ENCODE assay signal across 8 mouse cellular contexts in the genomic region with DNA sequence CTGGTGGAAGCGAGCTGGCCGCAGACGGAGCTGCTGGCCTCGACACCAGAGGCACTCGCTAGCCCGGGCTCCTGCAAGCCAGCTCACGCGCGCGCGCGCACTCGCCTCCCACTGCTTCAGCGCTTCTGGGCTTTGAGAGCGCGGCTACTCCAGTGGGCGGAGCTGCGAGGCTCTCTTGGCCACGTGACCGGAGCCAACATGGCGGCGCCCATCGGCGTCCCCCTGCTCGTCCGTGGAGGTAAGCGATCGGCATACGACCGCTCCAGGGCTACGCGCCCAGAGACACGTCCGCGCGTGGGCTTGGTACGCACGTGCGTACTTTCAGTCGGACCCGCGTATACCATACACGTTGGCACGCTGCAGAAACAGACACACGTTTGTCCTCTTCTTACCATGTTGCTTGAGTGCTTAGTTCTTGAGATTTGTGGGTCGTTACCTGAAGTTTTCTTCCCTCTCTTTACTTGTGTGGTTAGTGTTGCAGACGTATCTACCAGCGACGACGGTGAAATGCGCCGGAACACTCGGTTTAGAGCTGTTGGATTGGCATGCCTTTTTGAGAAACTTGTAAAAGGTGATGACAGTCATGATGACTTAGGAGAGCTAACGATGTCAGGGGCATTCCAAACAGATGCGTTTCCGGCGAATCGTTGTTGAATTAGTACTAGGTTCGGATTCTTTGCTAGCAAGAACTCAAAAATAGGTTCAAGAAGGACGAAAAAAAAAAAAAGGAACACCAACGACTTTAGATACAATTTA. TPM values are rescaled to one million over a fixed set of nuclear protein-coding genes. Genes with fewer than 3 reads are reported as not detected.
A peak's percentile ranks its signal among the peaks of the same experiment; 100 is the strongest.
DNase-seq lines count a peak whose midpoint lies in the region; ATAC-seq lines count a peak whose summit lies in the region.

A gene (plus strand): TSS at position 116 of the 756 bp plus-strand sequence.

- ATAC-seq in forebrain, embryonic 14.5 days: peak; percentile 97
- ATAC-seq in neural tube, embryonic 15.5 days (ENCODE audit: low FRiP score): peak; percentile 99

- H3K4me1 ChIP-seq in forebrain, embryonic 14.5 days (ENCODE audit: control insufficient read depth, insufficient read depth, low read length): peaks cover 9% of the 10 kb centered on the region; the same call in 1 of the 2 replicates
- peaks cover 11% of the 10 kb centered on the region for H3K4me1 ChIP-seq in neural tube, embryonic 15.5 days

- H3K27me3 ChIP-seq in forebrain, embryonic 14.5 days (replicated peaks; ENCODE audit: control insufficient read depth, insufficient read depth, low read length): no peaks in the 10 kb centered on the region
- peaks cover 3% of the 10 kb centered on the region; the same call in 1 of the 2 replicates for H3K27me3 ChIP-seq in neural tube, embryonic 15.5 days (replicated peaks)

- peak within 1 kb of the TSS; percentile 64 for H3K9ac ChIP-seq in forebrain, embryonic 14.5 days (ENCODE audit: low read length)
- H3K9ac ChIP-seq in neural tube, embryonic 15.5 days (replicated peaks): peak within 1 kb of the TSS; percentile 44

- under 1% methylated on average over 61 of the region's 61 CpGs for WGBS in forebrain, embryonic 14.5 days
- under 1% methylated on average over 61 of the region's 61 CpGs for WGBS in neural tube, embryonic 15.5 days

- peak within 1 kb of the TSS; percentile 82 for H3K4me2 ChIP-seq in forebrain, embryonic 14.5 days (ENCODE audit: low read length)
- H3K4me2 ChIP-seq in neural tube, embryonic 15.5 days: peak within 1 kb of the TSS; percentile 81

- no peaks in the 10 kb centered on the region for H3K36me3 ChIP-seq in forebrain, embryonic 14.5 days (ENCODE audit: control insufficient read depth, insufficient read depth, low read length)
- H3K36me3 ChIP-seq in neural tube, embryonic 15.5 days: no peaks in the 10 kb centered on the region

- peak; percentile 95 for DNase-seq in ES-CJ7 (ENCODE audit: low read depth, low spot score)
- DNase-seq in cerebellum, adult 11 months: peak; percentile 95
- DNase-seq in forebrain, embryonic 14.5 days (ENCODE audit: low spot score): peak; percentile 98
- peak; percentile 92 to 95 for DNase-seq in heart, postnatal 14 days
- peak; percentile 95 for DNase-seq in layer of hippocampus, adult 11-12 months (ENCODE audit: low spot score)
- peak; percentile 93 to 95 for DNase-seq in lung, adult 18-20 months
- DNase-seq in testis, postnatal 14 days (ENCODE audit: low spot score): peak; percentile 96

- peak within 1 kb of the TSS; percentile 56 for H3K4me3 ChIP-seq in forebrain, embryonic 14.5 days (ENCODE audit: low read depth, low read length)
- peak within 1 kb of the TSS; percentile 68 for H3K4me3 ChIP-seq in neural tube, embryonic 15.5 days (replicated peaks)

- intact Hi-C loops in heart, postnatal 14 days (cut with DNase I): loop anchor here (5.0 kb wide), 2 partner anchors 79 to 94 kb away; a partner anchor contains a TSS

- peak within 1 kb of the TSS; percentile 17; the same call in 1 of the 2 replicates for H3K27ac ChIP-seq in forebrain, embryonic 14.5 days (ENCODE audit: low read depth, low read length)
- peak within 1 kb of the TSS; percentile 78 for H3K27ac ChIP-seq in neural tube, embryonic 15.5 days (replicated peaks)

- no peaks in the 10 kb centered on the region for H3K9me3 ChIP-seq in forebrain, embryonic 14.5 days (replicated peaks; ENCODE audit: control insufficient read depth, low read length)
- H3K9me3 ChIP-seq in neural tube, embryonic 15.5 days (replicated peaks): no peaks in the 10 kb centered on the region

RNA-seq across cellular contexts. Expression of the gene that starts here (rescaled TPM):
- 39.9 and 43.3 TPM in 2 replicates for polyA plus RNA-seq in forebrain, embryonic 14.5 days (2014; fragmentation: Nextera tagmentation; extraction: Ambion mirVana)
- total RNA-seq in heart, postnatal 14 days (2021): 10 to 100 TPM; 40.3 to 44.0 TPM
- 32.8 and 33.4 TPM in 2 replicates for polyA plus RNA-seq in neural tube, embryonic 15.5 days (2015; fragmentation: Nextera tagmentation; extraction: Ambion mirVana)

Comparison
In these comparisons a context has a peak if more than half of its experiments do, and no peak if none do; other contexts are left out.
1. Peak in every context shown above with its lines: DNase-seq, ATAC-seq, H3K4me3 ChIP-seq and H3K27ac ChIP-seq.